ENCODE assay signal across 29 mouse cellular contexts in genomic region chr14:32145401-32145800, GRCm38 (mm10). TPM values are rescaled to one million over a fixed set of nuclear protein-coding genes. Genes with fewer than 3 reads are reported as not detected.
DNase-seq lines count a peak whose midpoint lies in the region; ATAC-seq and TF ChIP-seq lines count a peak whose summit lies in the region.
"Had no signal": no experiment of that assay in that cellular context is flagged by ENCODE, and none has a peak within 500 bp of the region (broad histone marks: within the 10 kb centered on the region; RNA-seq: fewer than 3 reads in every experiment).

No protein-coding gene starts in this region.

- no peak for TF ChIP-seq CTCF in heart, adult 2 months (IDR thresholded peaks at IDR 0.05)
- TF ChIP-seq CTCF in left cerebral cortex, adult 2 months (IDR thresholded peaks at IDR 0.05) = no peak

- H3K4me3 ChIP-seq in heart, embryonic 13.5 days = no peak overlapping the region
- no peak overlapping the region for H3K4me3 ChIP-seq in heart, adult 2 months
- peak overlapping the region; percentile 80 for H3K4me3 ChIP-seq in megakaryocyte, embryonic 14.5 days (replicated peaks)
- peak overlapping the region; percentile 72 for H3K4me3 ChIP-seq in erythroblast, embryonic 14.5 days (replicated peaks)
- peak overlapping the region; percentile 50 for H3K4me3 ChIP-seq in liver, embryonic 15.5 days (replicated peaks)
- no peak overlapping the region for H3K4me3 ChIP-seq in left cerebral cortex, adult 2 months
- H3K4me3 ChIP-seq: embryonic facial prominence, embryonic 12.5 days; midbrain, embryonic 12.5 days had no signal

- H3K4me2 ChIP-seq in heart, embryonic 13.5 days = peak overlapping the region; percentile 44
- peak overlapping the region; percentile 69 for H3K4me2 ChIP-seq in liver, embryonic 15.5 days
- H3K4me2 ChIP-seq: embryonic facial prominence, embryonic 12.5 days; midbrain, embryonic 12.5 days had no signal

- H3K36me3 ChIP-seq in heart, embryonic 13.5 days = no peaks in the 10 kb centered on the region
- no peaks in the 10 kb centered on the region for H3K36me3 ChIP-seq in heart, adult 2 months (ENCODE audit: control insufficient read depth, insufficient read depth, low read length)
- peaks cover 14% of the 10 kb centered on the region for H3K36me3 ChIP-seq in megakaryocyte, embryonic 14.5 days (replicated peaks; ENCODE audit: low read length)
- H3K36me3 ChIP-seq in erythroblast, embryonic 14.5 days (ENCODE audit: control insufficient read depth) = peaks cover 40% of the 10 kb centered on the region
- H3K36me3 ChIP-seq in liver, embryonic 15.5 days (replicated peaks) = no peaks in the 10 kb centered on the region
- H3K36me3 ChIP-seq: embryonic facial prominence, embryonic 12.5 days; midbrain, embryonic 12.5 days had no signal

- ATAC-seq in heart, embryonic 13.5 days (ENCODE audit: extremely low read depth, insufficient number of reproducible peaks, low FRiP score, low TSS enrichment) = no peak
- ATAC-seq in megakaryocyte, adult 5-6 weeks (ENCODE audit: poor library complexity, severe bottlenecking) = no peak
- ATAC-seq in liver, embryonic 15.5 days (ENCODE audit: insufficient read depth) = peak; percentile 23; the same call in 1 of the 2 replicates
- ATAC-seq: hindbrain, postnatal 0 days had no signal

- H3K9me3 ChIP-seq in heart, embryonic 13.5 days = no peaks in the 10 kb centered on the region
- H3K9me3 ChIP-seq in megakaryocyte, embryonic 14.5 days = peaks cover 18% of the 10 kb centered on the region
- H3K9me3 ChIP-seq in erythroblast, embryonic 14.5 days (ENCODE audit: control insufficient read depth, low read length) = peaks cover 12% of the 10 kb centered on the region
- 0 out of 2 replicates have a peak, but pooled peaks cover 3% of the 10 kb centered on the region for H3K9me3 ChIP-seq in liver, embryonic 15.5 days (replicated peaks)

- no peak for TF ChIP-seq POLR2A in heart, adult 2 months (IDR thresholded peaks at IDR 0.05; ENCODE audit: insufficient read depth, low read depth, low read length)

- H3K9ac ChIP-seq in heart, embryonic 13.5 days = 0 out of 2 replicates have a peak overlapping the region, but pooled peaks have one; percentile 5
- no peak overlapping the region for H3K9ac ChIP-seq in heart, adult 2 months (ENCODE audit: low read depth, low read length)
- H3K9ac ChIP-seq in liver, embryonic 15.5 days = peak overlapping the region; percentile 63
- H3K9ac ChIP-seq: embryonic facial prominence, embryonic 12.5 days; midbrain, embryonic 12.5 days had no signal

- no peaks in the 10 kb centered on the region for H3K27me3 ChIP-seq in heart, embryonic 13.5 days (replicated peaks)
- H3K27me3 ChIP-seq in heart, adult 2 months (ENCODE audit: control insufficient read depth, insufficient read depth, low read length) = no peaks in the 10 kb centered on the region; the same call in 1 of the 2 replicates
- H3K27me3 ChIP-seq in megakaryocyte, embryonic 14.5 days (replicated peaks) = no peaks in the 10 kb centered on the region
- H3K27me3 ChIP-seq in erythroblast, embryonic 14.5 days (ENCODE audit: control insufficient read depth) = no peaks in the 10 kb centered on the region
- no peaks in the 10 kb centered on the region for H3K27me3 ChIP-seq in liver, embryonic 15.5 days
- H3K27me3 ChIP-seq: embryonic facial prominence, embryonic 12.5 days; midbrain, embryonic 12.5 days had no signal

- no peak for DNase-seq in heart, adult 2 months
- DNase-seq in left cerebral cortex, adult 2 months (ENCODE audit: extremely low spot score in 1 of 2, low spot score in 2 of 2) = no peak
- DNase-seq in ovary, postnatal 14 days (ENCODE audit: low spot score) = no peak
- DNase-seq: B cell, adult 2 months; cerebellum, adult 9-11 months; kidney, adult 11 months; kidney, postnatal 25 days; lung, adult 2 months; lung, postnatal 4 days; right cerebral cortex, adult 18-20 months; thymus, adult 18-20 months; thymus, postnatal 4 days had no signal

- intact Hi-C loops in heart, adult 2 months (cut with DNase I) = no loop called here
- intact Hi-C loops in left cerebral cortex, adult 2 months (cut with DNase I) = no loop called here

- H3K79me2 ChIP-seq in heart, adult 2 months (replicated peaks; ENCODE audit: control insufficient read depth, insufficient read depth, low read length) = no peaks in the 10 kb centered on the region

- H3K4me1 ChIP-seq in heart, embryonic 13.5 days = no peaks in the 10 kb centered on the region
- H3K4me1 ChIP-seq in heart, adult 2 months (ENCODE audit: control insufficient read depth, insufficient read depth, low read length) = no peaks in the 10 kb centered on the region
- H3K4me1 ChIP-seq in megakaryocyte, embryonic 14.5 days = peaks cover 65% of the 10 kb centered on the region
- H3K4me1 ChIP-seq in erythroblast, embryonic 14.5 days (ENCODE audit: control insufficient read depth) = peaks cover 66% of the 10 kb centered on the region
- H3K4me1 ChIP-seq in liver, embryonic 15.5 days (replicated peaks) = peaks cover 28% of the 10 kb centered on the region
- H3K4me1 ChIP-seq: embryonic facial prominence, embryonic 12.5 days; midbrain, embryonic 12.5 days had no signal

- H3K27ac ChIP-seq in heart, embryonic 13.5 days (replicated peaks) = peak overlapping the region; percentile 60
- no peak overlapping the region for H3K27ac ChIP-seq in heart, adult 2 months
- peak overlapping the region; percentile 96 for H3K27ac ChIP-seq in liver, embryonic 15.5 days (replicated peaks)
- H3K27ac ChIP-seq in left cerebral cortex, adult 2 months = no peak overlapping the region
- H3K27ac ChIP-seq: embryonic facial prominence, embryonic 12.5 days; hindbrain, postnatal 0 days; midbrain, embryonic 12.5 days had no signal

- 52% methylated on average over 4 of the region's 4 CpGs for WGBS in heart, embryonic 13.5 days
- 58% methylated on average over 4 of the region's 4 CpGs for WGBS in heart, adult 2 months
- 28% methylated on average over 4 of the region's 4 CpGs for WGBS in liver, embryonic 15.5 days (ENCODE audit: insufficient replicate concordance)

- TF ChIP-seq EP300 in heart, adult 2 months (IDR thresholded peaks at IDR 0.05; ENCODE audit: insufficient read depth, low read depth, low read length) = no peak

RNA-seq across cellular contexts. Expression of gene Msmb, which starts 3.6 kb away (rescaled TPM):
- not detected in 2 replicates for polyA plus RNA-seq in heart, embryonic 13.5 days (2015; fragmentation: Nextera tagmentation; extraction: Ambion mirVana)
- total RNA-seq in heart, adult 2 months (2021) = not detected
- polyA plus RNA-seq in heart, adult 2 months (2012; rRNA removed) = not detected in 2 replicates
- not detected in 2 replicates for polyA plus RNA-seq in megakaryocyte, embryonic 14.5 days (2012; ENCODE audit: insufficient read depth, low replicate concordance)
- not detected in 2 replicates for total RNA-seq in megakaryocyte, adult 5-6 weeks (2015)
- not detected in 2 replicates for total RNA-seq in megakaryocyte, adult 5-6 weeks (2017)
- not detected in 2 replicates for polyA plus RNA-seq in erythroblast, embryonic 14.5 days (2012)
- polyA plus RNA-seq in liver, embryonic 15.5 days (2015; fragmentation: Nextera tagmentation; extraction: Ambion mirVana) = 0.30 and 0.31 TPM in 2 replicates
- not detected for total RNA-seq in left cerebral cortex, adult 2 months (2021)
- total RNA-seq: adrenal gland, adult 18-20 months; gastrocnemius, adult 18-20 months; gastrocnemius, postnatal 4 days; hematopoietic stem cell, adult 5-6 weeks; hindbrain, postnatal 0 days; layer of hippocampus, adult 8-10 months; monocyte, adult 5-6 weeks had no signal
- polyA plus RNA-seq: embryonic facial prominence, embryonic 12.5 days; hindbrain, postnatal 0 days; limb, embryonic 11.5 days; lung, adult 2 months; midbrain, embryonic 12.5 days; neural tube, embryonic 11.5 days; stomach, embryonic 14.5 days had no signal

RNA-seq across cellular contexts. Expression of gene Ncoa4, which starts 14.3 kb away (rescaled TPM):
- polyA plus RNA-seq in heart, embryonic 13.5 days (2015; fragmentation: Nextera tagmentation; extraction: Ambion mirVana) = 117 and 141 TPM in 2 replicates
- total RNA-seq in heart, adult 2 months (2021) = 100 to 1,000 TPM; 135 to 196 TPM
- 36.7 and 72.2 TPM in 2 replicates for polyA plus RNA-seq in heart, adult 2 months (2012; rRNA removed)
- 2.9 and 6.8 TPM in 2 replicates for polyA plus RNA-seq in megakaryocyte, embryonic 14.5 days (2012; ENCODE audit: insufficient read depth, low replicate concordance)
- 107 and 111 TPM in 2 replicates for total RNA-seq in megakaryocyte, adult 5-6 weeks (2015)
- 93.2 and 110 TPM in 2 replicates for total RNA-seq in megakaryocyte, adult 5-6 weeks (2017)
- 6.9 and 7.6 TPM in 2 replicates for polyA plus RNA-seq in erythroblast, embryonic 14.5 days (2012)
- 332 and 365 TPM in 2 replicates for polyA plus RNA-seq in liver, embryonic 15.5 days (2015; fragmentation: Nextera tagmentation; extraction: Ambion mirVana)
- total RNA-seq in left cerebral cortex, adult 2 months (2021) = 10 to 100 TPM; 83.6 to 98.8 TPM

RNA-seq across cellular contexts. Expression of gene Timm23, which starts 56.3 kb away (rescaled TPM):
- polyA plus RNA-seq in heart, embryonic 13.5 days (2015; fragmentation: Nextera tagmentation; extraction: Ambion mirVana) = 289 and 312 TPM in 2 replicates
- 100 to 1,000 TPM; 206 to 234 TPM for total RNA-seq in heart, adult 2 months (2021)
- 264 and 384 TPM in 2 replicates for polyA plus RNA-seq in heart, adult 2 months (2012; rRNA removed)
- 55.0 and 266 TPM in 2 replicates for polyA plus RNA-seq in megakaryocyte, embryonic 14.5 days (2012; ENCODE audit: insufficient read depth, low replicate concordance)
- total RNA-seq in megakaryocyte, adult 5-6 weeks (2015) = 122 and 132 TPM in 2 replicates
- total RNA-seq in megakaryocyte, adult 5-6 weeks (2017) = 88.3 and 104 TPM in 2 replicates
- polyA plus RNA-seq in erythroblast, embryonic 14.5 days (2012) = 15.2 and 17.5 TPM in 2 replicates
- polyA plus RNA-seq in liver, embryonic 15.5 days (2015; fragmentation: Nextera tagmentation; extraction: Ambion mirVana) = 159 and 163 TPM in 2 replicates
- total RNA-seq in left cerebral cortex, adult 2 months (2021) = 10 to 100 TPM; 56.1 to 75.8 TPM

RNA-seq across cellular contexts. Expression of gene Parg, which starts 56.3 kb away (rescaled TPM):
- 22.3 and 22.8 TPM in 2 replicates for polyA plus RNA-seq in heart, embryonic 13.5 days (2015; fragmentation: Nextera tagmentation; extraction: Ambion mirVana)
- 10 to 100 TPM; 20.0 to 21.2 TPM for total RNA-seq in heart, adult 2 months (2021)
- 3.7 and 6.3 TPM in 2 replicates for polyA plus RNA-seq in heart, adult 2 months (2012; rRNA removed)
- polyA plus RNA-seq in megakaryocyte, embryonic 14.5 days (2012; ENCODE audit: insufficient read depth, low replicate concordance) = 1.1 and 4.6 TPM in 2 replicates
- 34.7 and 37.1 TPM in 2 replicates for total RNA-seq in megakaryocyte, adult 5-6 weeks (2015)
- total RNA-seq in megakaryocyte, adult 5-6 weeks (2017) = 80.2 and 97.7 TPM in 2 replicates
- 0.39 and 0.68 TPM in 2 replicates for polyA plus RNA-seq in erythroblast, embryonic 14.5 days (2012)
- 13.0 and 13.1 TPM in 2 replicates for polyA plus RNA-seq in liver, embryonic 15.5 days (2015; fragmentation: Nextera tagmentation; extraction: Ambion mirVana)
- 10 to 100 TPM; 42.5 to 42.8 TPM for total RNA-seq in left cerebral cortex, adult 2 months (2021)

RNA-seq across cellular contexts. Expression of gene Dph3, which starts 59.9 kb away (rescaled TPM):
- polyA plus RNA-seq in heart, embryonic 13.5 days (2015; fragmentation: Nextera tagmentation; extraction: Ambion mirVana) = 76.6 and 96.8 TPM in 2 replicates
- total RNA-seq in heart, adult 2 months (2021) = 10 to 100 TPM; 81.7 to 99.2 TPM
- 40.2 and 63.3 TPM in 2 replicates for polyA plus RNA-seq in heart, adult 2 months (2012; rRNA removed)
- polyA plus RNA-seq in megakaryocyte, embryonic 14.5 days (2012; ENCODE audit: insufficient read depth, low replicate concordance) = 27.8 TPM in 1 of 2 replicates, not detected in the other
- 68.8 and 77.3 TPM in 2 replicates for total RNA-seq in megakaryocyte, adult 5-6 weeks (2015)
- total RNA-seq in megakaryocyte, adult 5-6 weeks (2017) = 38.8 and 40.5 TPM in 2 replicates
- polyA plus RNA-seq in erythroblast, embryonic 14.5 days (2012) = 4.4 and 8.2 TPM in 2 replicates
- polyA plus RNA-seq in liver, embryonic 15.5 days (2015; fragmentation: Nextera tagmentation; extraction: Ambion mirVana) = 58.9 and 66.2 TPM in 2 replicates
- 10 to 100 TPM; 45.3 to 46.2 TPM for total RNA-seq in left cerebral cortex, adult 2 months (2021)

Comparison
In these comparisons a context has a peak if more than half of its experiments do, and no peak if none do; other contexts are left out.
1. H3K27ac ChIP-seq: peak in heart, embryonic 13.5 days (single experiment) and liver, embryonic 15.5 days (single experiment); none in heart, adult 2 months (single experiment) and left cerebral cortex, adult 2 months (single experiment).
2. H3K4me3 ChIP-seq: peak in megakaryocyte, embryonic 14.5 days (single experiment), erythroblast, embryonic 14.5 days (single experiment) and liver, embryonic 15.5 days (single experiment); none in heart, embryonic 13.5 days (single experiment), heart, adult 2 months (single experiment) and left cerebral cortex, adult 2 months (single experiment).